Mouse (Mus musculus) spleen, postnatal 4 days (tissue): Measurements from ENCODE around the gene Plrg1.

Experiments
- DNase-seq, 2 experiments: peaks; one replicate each; pipeline ENCODE4 v3.0.0; 2022; ENCODE audit warnings: low spot score in 2 of 2

The Plrg1 gene

DNA sequence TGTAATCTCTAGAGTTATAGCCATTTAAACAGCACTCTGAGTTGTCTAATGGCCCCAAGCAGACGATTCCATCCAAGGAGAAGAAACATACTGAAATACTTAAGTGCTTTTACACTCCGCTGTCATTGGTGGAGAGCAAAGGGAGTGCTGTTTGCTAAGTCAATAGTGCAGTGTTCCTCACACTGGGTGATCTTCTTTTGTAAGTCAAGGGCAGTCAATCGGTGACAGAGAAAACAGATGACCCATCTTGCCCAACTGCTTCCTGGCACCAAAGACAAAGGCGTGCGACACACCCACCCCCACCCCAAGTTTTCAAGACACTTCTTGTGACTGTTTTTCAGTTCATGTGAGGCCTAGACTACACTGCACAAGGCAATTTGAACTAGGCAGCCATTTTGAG, 3.2 kb upstream of the Plrg1 start:
- no peak for DNase-seq

DNA sequence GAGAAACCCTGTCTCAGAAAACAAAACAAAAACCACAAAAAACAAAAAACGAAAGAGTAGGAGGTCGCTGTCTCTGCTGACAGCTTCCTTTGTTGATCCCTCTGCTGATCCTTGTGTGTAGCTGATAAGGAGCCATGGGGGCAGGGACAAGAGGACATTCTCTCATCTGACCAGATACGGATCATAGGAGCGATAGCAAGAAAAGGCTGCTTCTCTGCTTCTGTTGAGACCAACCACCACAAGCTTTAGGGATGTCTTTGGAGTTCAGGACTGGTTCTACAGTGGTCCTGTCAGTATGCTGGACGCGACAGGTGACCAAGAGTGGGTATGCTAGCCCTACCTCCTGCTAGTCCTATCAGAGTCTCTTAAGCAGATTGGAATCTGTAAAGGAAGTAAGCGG, 2.2 kb upstream of the Plrg1 start:
- DNase-seq, result no peak

DNA sequence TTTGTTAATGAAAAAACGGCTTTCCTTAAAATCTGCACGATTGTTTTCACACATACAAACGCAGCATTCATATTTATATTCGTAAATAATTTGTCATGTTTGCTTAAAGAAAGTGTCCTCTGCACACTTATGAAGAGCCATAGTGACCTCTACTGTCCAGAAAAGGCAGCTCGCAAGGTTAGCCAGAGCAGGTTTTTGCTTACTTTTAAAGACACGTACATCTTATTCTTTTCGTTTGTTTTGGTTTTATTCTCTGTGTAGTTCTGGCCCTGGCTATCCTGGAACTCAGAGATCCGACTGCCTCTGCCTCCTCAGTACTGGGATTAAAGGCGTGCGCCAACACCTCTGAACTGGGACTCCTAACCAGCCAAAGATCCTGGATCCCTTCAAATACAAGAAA, 1.6 kb upstream of the Plrg1 start:
- no peak for DNase-seq

DNA sequence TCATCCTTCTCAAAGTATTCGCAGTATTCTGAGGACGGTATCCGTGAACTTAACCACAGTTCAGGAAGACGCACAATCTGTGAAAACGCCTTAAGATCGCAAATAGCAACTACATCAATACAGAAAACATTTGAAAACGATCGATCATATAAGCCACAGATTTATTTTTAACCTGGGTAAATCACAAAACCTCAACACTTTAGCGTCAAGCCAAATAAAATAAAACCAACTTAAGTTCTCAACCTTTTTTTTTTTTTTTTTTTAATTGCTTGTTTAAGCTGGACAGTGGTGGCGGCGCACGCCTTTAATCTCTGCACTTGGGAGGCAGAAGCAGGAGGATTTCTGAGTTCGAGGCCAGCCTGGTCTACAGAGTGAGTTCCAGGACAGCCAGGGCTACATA, 563 bp upstream of the Plrg1 start:
- DNase-seq, result no peak

DNA sequence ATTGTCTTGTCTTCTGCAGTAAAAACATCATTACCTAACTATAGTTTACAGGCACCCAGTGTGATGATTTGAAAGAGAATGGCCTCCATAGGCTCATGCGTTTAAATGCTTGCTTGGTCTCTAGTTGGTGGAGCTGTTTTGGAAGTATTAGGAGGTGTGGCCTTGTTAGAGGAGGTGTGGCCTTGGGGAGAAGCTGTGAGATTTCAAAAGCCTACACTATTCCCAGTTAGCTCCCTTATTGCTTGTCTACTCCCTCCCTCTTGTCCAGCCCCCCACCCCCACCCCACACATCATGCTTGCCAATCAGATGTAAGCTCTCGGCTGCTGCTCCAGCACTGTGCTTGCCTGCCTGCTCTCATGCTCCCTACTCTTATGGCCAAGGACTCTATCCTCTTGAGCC, 1.7 kb downstream of the Plrg1 start:
- no peak for DNase-seq

DNA sequence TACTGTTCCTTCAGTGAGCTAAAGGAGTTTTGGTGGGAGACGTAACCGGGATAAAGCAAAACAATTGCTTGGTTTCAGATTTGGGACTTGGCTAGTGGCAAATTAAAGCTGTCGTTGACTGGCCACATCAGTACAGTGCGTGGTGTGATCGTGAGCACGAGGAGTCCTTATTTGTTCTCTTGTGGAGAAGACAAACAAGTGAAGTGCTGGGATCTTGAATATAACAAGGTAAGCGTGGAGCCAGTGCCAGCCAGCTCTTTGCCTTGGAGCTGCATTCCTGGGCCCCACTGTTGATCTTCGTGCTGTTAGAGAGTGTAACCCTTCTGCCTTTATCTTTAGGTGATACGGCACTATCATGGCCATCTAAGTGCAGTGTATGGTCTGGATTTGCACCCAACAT, 12.6 kb downstream of the Plrg1 start:
- DNase-seq, result no peak

DNA sequence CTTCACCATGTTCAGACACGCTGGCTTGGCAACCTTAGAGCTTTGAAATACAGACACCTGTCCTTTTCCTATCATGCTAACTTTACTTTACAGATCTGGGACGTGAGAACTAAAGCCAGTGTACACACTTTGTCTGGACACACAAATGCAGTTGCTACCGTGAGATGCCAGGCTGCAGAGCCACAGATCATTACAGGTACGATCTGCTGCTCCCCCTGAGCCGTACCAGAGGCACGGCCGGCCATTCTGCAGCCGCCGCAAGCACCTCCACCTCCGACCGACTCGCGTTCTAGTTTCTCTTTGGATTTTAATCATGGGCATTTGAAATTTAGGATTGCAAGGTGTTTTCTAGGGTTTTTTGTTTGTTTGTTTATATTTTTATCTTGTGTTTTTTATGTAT, 13.5 kb downstream of the Plrg1 start:
- DNase-seq, result peak in 1 of 2 experiments; percentile 51

DNA sequence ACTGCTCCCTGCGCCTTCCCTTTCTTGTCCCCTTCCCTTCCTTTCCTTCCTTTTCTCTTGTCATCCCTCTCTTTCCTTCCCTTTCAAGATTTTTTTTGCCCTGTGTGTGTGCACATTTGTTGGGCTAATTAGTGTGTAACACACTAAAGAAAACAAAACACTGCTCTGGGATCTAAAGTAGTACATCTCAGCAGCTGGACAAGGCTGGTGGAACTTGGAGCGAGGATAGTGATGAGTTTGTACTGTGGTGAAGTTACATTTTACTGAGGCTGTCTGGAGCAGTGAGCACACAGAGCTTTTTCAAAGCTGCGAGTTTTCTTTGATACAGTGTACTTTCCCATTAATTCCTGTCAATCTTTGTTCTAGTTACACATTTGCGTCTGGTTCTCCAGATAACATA, 14.9 kb downstream of the Plrg1 start:
- no peak for DNase-seq

DNA sequence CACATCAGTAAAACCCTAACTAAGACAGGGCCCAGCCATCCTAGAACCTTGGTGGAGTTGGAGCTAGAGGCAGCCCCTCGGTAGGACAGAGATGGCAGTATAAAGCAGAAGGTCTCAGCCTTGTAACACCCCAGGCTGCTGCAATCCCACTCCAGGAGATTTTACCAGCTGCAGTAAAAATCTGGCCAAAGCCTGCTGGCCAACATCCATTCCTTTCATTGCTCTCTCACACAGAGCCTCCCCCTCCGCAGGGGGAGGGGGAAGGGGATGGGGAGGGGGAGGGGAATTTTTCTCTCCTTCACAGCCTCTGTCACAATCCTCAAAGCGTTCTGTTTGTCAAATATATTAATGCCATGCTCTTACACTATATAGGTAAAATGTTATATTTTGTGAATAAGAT, 21.2 kb downstream of the Plrg1 start:
- no peak for DNase-seq

DNA sequence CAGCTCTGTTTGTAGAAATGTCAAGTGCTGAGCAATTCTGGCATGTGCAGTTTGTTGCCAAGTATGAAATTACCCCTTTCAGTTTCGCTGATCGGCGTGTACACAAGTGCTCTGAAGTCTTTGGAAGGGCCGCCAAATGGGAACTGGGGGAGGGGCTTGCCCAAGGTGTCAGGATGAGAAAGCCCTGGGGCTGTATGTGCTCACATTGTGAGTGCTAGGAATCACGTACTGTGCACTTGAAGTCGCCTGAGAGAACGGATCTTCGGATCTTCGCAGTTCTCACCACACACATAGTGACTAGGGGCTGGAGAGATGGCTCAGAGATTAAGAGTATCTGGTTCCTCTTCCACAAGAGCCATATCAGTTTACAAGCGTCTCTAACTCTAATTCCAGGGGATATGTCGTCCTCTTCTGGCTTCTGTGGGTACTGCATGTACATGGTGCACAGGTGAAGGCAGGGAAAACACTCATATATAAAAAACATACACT, 25.3 kb downstream of the Plrg1 start:
- peak; percentile 39 to 69 for DNase-seq

DNA sequence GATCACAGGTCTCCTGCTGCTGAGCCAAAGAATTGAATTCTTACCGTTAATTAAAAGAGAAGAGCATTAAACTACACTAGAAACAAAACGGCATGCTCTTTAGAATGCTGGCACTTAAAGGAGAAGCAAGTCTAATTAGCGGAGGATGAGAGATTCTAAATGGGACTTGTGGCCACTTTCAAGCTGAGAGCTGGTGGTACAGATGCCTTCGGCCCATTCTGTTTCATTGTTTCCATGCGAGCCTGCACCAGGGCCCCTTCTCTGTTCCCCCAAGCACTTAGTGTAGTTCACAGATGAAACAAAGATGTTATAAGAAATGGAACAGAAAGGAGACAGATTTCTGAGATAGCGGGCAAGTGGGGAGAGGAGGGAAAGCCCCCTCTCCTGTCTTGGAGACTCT, 42.3 kb downstream of the Plrg1 start:
- DNase-seq, result peak in 1 of 2 experiments; percentile 16

DNA sequence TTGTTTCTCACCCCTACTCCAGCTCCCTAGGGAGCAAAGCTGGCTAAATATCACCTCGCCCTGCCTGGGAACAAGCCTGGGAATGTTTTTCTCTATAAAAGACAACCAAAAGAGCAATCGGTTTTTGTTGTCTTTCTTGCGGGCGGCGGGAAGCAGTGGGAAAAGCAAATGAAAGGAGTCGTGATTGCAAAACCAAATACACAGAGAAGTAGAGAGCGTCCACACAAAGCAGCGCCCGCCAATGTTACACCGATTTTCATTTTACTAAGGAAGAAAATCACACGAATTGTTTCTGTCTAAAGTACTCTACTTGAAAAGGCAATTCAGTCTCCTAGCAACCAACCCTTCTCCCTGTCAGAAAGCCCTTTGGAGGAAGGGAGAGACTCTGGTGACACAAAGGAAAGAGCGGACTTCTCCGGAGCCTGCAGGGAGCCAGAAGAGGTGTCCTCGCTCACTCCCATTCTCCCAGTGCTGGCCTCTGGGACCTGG, 43.3 kb downstream of the Plrg1 start:
- peak in 1 of 2 experiments; percentile 42 for DNase-seq

DNA sequence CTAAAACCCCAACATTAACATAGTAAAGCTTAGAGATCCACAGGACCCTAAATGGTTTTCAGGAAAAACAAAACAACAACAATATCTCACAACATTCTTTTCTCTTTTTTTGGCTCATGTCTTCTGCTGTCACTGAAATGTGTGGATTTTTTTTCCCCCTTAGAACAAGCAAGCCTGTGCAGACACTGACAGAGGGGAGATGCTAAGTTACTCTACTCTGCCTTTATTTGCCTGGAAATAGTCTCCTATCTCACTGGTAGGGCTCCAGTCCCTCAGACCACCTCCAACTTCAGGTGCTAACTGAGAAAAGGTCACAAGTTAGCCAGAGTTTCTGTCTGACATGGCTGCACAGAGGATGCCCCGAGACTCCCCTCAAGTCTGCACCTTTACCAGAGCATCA, 43.8 kb downstream of the Plrg1 start:
- DNase-seq, result peak in 1 of 2 experiments; percentile 31

DNA sequence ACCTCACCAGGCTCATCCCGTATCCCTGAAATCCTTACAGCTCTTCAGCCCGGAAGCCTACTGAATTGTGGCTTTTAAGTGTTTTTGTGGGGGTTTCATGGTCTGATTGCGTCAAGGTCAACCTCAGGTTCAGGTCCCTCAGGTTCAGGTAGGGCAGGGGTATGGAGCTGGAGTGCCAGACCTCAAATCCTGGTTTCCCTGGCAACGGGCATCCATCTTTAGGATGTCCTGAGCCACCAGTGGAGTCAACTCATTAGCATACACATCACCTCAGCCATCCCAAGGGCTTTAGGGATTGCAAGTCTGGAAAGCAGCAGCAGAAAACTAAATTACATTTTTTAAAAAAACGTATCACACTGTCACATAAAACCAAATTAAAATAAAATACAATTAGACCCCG, 44.3 kb downstream of the Plrg1 start:
- peak in 1 of 2 experiments; percentile 28 for DNase-seq

DNA sequence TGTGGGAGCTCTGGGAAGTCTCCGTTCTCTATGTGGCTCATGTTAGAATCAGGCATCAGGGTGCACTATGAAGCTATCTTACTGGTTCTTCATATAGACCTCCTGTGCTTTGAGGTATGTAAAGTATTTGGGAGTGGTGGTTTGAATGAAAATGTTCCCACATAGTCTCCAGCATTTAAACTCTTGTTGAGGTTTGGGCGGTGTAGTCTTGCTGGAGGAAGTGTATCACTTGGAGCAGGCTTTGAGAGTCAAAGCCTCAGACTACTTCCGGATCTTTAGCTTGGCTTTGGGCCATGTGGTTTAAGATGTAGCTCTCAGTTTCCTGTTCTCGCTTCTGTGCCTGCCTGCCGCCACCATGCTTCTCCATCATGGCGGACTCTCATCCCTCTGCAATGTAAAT, 47.0 kb downstream of the Plrg1 start:
- peak in 1 of 2 experiments; percentile 35 for DNase-seq

DNA sequence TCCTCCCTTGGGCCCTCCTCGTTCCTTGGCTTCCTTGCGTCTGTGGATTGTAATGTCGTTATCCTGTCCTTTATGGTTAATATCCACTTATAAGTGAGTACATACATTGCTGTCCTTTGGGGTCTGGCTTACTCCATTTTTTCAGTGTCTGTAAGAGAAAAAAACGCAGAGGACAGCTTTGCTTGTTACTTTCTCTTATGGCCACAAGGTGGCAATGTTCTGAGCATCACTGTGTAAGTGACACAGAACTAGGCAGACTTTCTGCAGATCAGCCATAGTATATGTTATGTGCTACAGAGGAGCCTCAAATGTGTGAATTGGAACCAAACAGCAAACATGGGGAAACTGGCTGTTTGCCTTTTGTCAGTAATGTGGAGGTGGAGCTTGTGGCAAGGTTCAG, 54.8 kb downstream of the Plrg1 start:
- DNase-seq, result no peak

DNA sequence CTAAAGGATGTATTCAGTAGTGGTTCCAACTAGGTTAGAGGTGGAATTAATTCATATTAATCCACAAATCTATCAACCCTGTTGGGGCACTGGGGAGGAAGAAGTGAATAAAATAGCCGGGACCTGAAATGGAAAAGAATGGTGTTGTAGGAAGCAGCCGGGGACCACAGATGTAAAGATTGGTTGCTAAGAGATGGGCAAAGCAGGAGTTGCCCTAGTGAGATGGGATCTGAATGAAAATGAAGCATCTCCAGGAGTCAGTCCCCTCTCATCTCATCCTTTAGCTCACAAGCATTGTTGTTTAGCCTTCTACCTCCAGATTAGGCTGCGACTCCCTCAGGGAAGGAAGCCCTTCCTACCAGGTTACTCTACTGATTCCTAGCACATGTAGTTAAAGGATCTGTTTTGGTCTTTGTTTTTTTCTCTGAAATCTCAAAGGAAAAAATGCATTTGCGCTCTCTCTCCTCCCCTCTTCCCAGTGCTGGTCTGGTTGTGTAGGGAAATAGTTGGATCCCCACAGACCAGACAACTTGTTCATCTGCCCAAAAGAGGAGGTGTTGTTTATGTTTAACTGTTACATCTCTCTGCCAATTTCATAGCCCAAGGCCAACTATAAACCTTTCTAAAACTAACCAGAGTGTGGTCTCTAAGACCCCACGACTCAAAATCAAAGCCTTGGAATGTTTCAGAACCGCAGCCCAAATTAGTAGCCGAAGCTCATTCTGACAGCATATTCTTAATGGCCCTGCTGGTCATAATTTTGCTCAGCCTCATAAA, 56.4 kb downstream of the Plrg1 start:
- DNase-seq, result peak in 1 of 2 experiments; percentile 11

DNA sequence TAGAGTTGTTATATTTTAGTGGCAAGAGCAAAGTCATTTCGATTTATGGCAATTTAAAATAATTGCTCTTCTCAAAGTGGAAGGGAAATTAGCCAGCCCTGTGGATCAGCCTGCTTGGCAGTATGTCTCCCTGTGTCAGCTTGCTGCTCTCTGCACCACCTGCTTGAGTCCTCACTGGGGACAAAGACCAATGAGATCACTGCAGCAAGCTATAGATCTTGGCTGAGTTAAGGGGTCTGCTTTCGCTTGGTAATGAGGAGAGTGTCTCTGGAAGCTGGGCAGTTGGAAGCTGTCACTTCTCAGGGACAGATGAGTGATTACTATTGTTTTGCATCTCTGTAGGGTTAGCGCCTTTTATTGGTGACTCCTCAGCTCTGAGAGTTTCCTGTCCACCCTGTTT, 57.5 kb downstream of the Plrg1 start:
- peak in 1 of 2 experiments; percentile 49 for DNase-seq

DNA sequence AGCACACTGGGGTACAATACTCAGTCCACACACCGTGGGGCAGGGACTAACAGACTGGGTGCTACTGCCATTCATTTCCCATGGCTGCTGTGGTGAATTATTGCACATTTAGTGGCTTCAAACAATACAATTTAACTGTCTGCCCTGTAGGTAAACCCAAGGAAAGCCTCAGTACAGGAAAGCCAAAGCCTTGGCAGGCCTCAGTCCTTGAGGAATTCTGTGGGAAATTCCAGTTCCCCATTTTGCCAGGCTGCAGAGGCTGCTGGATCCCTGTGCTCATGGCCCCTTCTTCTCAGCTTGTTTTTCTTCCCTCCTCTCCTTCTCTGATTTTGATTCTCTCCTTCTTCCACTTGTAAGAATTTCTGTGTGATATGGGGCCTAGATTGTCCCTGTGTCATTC, 59.6 kb downstream of the Plrg1 start:
- peak in 1 of 2 experiments; percentile 44 for DNase-seq

DNA sequence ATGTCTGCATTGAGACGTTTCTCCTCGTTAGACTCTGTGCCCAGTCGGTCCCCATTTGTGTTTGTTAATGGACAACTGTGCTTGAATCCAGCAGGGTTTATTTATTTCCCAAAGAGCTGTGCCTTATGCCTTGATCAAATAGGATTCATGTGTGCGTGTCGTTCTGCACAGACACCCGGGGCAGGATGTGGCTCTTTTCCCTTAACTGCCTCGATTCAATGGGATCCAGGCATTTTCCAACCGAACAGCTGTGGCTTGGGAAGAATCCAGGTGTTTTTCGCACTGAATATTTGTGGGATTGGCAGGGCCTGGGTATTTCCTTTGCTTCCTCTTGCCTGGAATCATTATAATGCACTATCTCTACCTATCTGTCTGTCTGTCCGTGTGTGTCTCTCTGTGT, 62.3 kb downstream of the Plrg1 start:
- DNase-seq, result no peak
